Mouse (Mus musculus) forebrain, embryonic 12.5 days (tissue): ENCODE results near the gene Ubiad1. TPM values are rescaled to one million over a fixed set of nuclear protein-coding genes. Genes with fewer than 3 reads are reported as not detected.
A peak's percentile ranks its signal among the peaks of the same experiment; 100 is the strongest.

Experiments used
- ATAC-seq: fragments of 200-750 bp; cut with Nextera tagmentation; 2 replicates; pipeline ENCODE4 v1.8.0; 2017; ENCODE audit warnings: moderate TSS enrichment; ENCODE audit not compliant: low FRiP score
- H3K27ac ChIP-seq: fragments of 300-500 bp; sonication (generic); 2 replicates; pipeline ENCODE4 v1.5.1; 2016; ENCODE audit warnings: mild to moderate bottlenecking
- H3K27me3 ChIP-seq: fragments of 300-500 bp; sonication (generic); 2 replicates; pipeline ENCODE4 v1.6.1; 2016; ENCODE audit warnings: mild to moderate bottlenecking
- H3K36me3 ChIP-seq: fragments of 300-500 bp; sonication (generic); replicated peaks from 2 replicates; pipeline ENCODE4 v1.6.1; 2016; ENCODE audit warnings: mild to moderate bottlenecking
- H3K4me1 ChIP-seq: fragments of 300-500 bp; sonication (generic); 2 replicates; pipeline ENCODE4 v1.6.1; 2016
- H3K4me2 ChIP-seq: fragments of 300-500 bp; sonication (generic); 2 replicates; pipeline ENCODE4 v1.6.1; 2016; ENCODE audit warnings: mild to moderate bottlenecking, moderate library complexity
- H3K4me3 ChIP-seq: fragments of 300-500 bp; sonication (generic); replicated peaks from 2 replicates; pipeline ENCODE4 v1.5.1; 2016; ENCODE audit warnings: mild to moderate bottlenecking
- H3K9ac ChIP-seq: fragments of 300-500 bp; sonication (generic); 2 replicates; pipeline ENCODE4 v1.6.1; 2016; ENCODE audit warnings: mild to moderate bottlenecking
- H3K9me3 ChIP-seq: fragments of 300-500 bp; sonication (generic); 2 replicates; pipeline ENCODE4 v1.6.1; 2016
- WGBS: fragments of 180-500 bp; shearing (Covaris S2); methylation state at CpG from one replicate; pipeline ENCODE4 v1.1.7; 2016; 5-methylcytosine and 5-hydroxymethylcytosine counted together
- polyA plus RNA-seq: library from polyadenylated mRNA; unstranded; fragments of >200 nt; fragmentation: Nextera tagmentation; extraction: Ambion mirVana; gene quantifications from 2 replicates; pipeline ENCODE4 v1.2.1, GENCODE M21; 2016

Ubiad1 gene
- polyA plus RNA-seq, 1 experiment from 2014 or later = 19.1 TPM

DNA sequence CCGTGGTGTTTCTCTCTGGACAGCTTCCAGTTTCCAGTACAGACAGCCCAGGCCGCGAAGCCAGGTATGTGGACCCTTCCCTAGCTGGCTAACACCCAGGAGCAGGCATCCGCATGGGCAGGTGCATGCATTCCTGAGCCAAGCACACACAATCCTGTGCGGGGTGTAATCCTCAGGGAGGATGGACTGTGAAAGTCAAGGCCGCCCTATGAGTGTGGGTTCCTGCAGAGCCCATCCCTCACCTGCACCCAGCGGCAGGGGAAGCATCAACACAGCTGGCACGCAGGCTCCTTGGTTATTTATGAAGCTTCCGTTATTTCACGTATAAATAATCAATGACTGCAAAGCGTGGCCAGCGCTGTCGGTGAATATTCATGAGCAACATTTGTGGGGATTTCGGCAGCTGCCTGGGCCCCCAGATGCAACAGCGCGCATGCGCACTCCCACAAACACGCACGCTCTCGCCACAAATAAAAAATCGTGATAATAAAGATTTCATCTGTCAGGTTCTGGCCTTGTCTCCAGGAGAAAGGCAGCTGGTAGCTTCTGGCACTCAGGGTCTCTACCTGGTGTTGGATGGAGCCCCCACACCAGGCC lies 52.8 kb downstream of the Ubiad1 start:
- ATAC-seq = no peak
- no peak overlapping the region; the same call in 1 of the 2 replicates for H3K4me2 ChIP-seq
- H3K9me3 ChIP-seq = 0 out of 2 replicates have a peak, but pooled peaks cover 3% of the 10 kb centered on the region
- no peak overlapping the region for H3K27ac ChIP-seq
- peaks cover 14% of the 10 kb centered on the region; the same call in 1 of the 2 replicates for H3K27me3 ChIP-seq
- 68% methylated on average over 21 of the region's 21 CpGs for WGBS
- H3K9ac ChIP-seq = no peak overlapping the region
- no peak overlapping the region for H3K4me3 ChIP-seq
- H3K36me3 ChIP-seq = no peaks in the 10 kb centered on the region
- peaks cover 26% of the 10 kb centered on the region for H3K4me1 ChIP-seq

GRCm38 (mm10) chr4:148389635-148390034 lies 54.9 kb downstream of the Ubiad1 start:
- Histone ChIP-seq H3K27ac (no peak overlapping the region), H3K27me3 (peaks cover 14% of the 10 kb centered on the region; the same call in 1 of the 2 replicates), H3K9me3 (0 out of 2 replicates have a peak, but pooled peaks cover 3% of the 10 kb centered on the region), H3K36me3 (no peaks in the 10 kb centered on the region), H3K4me1 (peaks cover 47% of the 10 kb centered on the region), H3K9ac (no peak overlapping the region), H3K4me3 (no peak overlapping the region), H3K4me2 (no peak overlapping the region)
- ATAC-seq = no peak
- 64% methylated on average over 7 of the region's 7 CpGs for WGBS

- H3K27ac ChIP-seq = no peak overlapping the region
- no peak for ATAC-seq
- peaks cover 53% of the 10 kb centered on the region for H3K4me1 ChIP-seq
- H3K9me3 ChIP-seq = 0 out of 2 replicates have a peak, but pooled peaks cover 3% of the 10 kb centered on the region
- H3K4me3 ChIP-seq = no peak overlapping the region
- H3K4me2 ChIP-seq = no peak overlapping the region
- no peaks in the 10 kb centered on the region for H3K36me3 ChIP-seq
- peaks cover 9% of the 10 kb centered on the region; the same call in 1 of the 2 replicates for H3K27me3 ChIP-seq
- no peak overlapping the region for H3K9ac ChIP-seq
- 69% methylated on average over 6 of the region's 6 CpGs for whole genome bisulfite sequencing
Measured at GRCm38 (mm10) chr4:148389047-148389446, 55.5 kb downstream of the Ubiad1 start.

DNA sequence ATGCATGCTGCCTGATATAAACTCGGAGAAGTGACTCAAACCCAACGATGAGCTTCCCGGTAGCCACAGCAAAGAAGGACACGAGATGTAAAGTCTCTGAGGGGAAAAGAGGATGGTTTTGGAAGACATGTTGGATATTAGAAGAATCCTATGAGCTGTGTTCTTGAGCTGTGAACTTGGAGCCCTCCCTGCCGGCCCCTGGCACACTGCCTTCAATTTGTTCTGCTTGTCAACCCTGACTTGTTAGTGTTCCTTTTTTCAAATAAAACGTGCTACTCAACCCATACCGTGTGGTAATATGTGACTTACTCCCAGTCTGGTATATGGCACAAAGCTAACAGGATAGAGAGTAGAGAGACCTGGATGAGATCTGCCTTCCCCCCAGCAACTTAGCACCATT lies 59.3 kb downstream of the Ubiad1 start:
- WGBS = 79% methylated on average over 7 of the region's 7 CpGs
- Histone ChIP-seq H3K9me3 (0 out of 2 replicates have a peak, but pooled peaks cover 3% of the 10 kb centered on the region), H3K9ac (no peak overlapping the region), H3K27me3 (0 out of 2 replicates have a peak, but pooled peaks cover 8% of the 10 kb centered on the region), H3K4me2 (no peak overlapping the region), H3K4me1 (peaks cover 45% of the 10 kb centered on the region), H3K27ac (peak overlapping the region; percentile 86), H3K4me3 (no peak overlapping the region), H3K36me3 (no peaks in the 10 kb centered on the region)
- ATAC-seq = no peak

Other genes starting within 250 kb of the Ubiad1 start
- 4.8 and 4.9 TPM in 2 replicates for gene Disp3, start 156.8 kb downstream of the Ubiad1 start, polyA plus RNA-seq
- 31.2 and 35.1 TPM in 2 replicates for gene Mtor, start 3.8 kb upstream of the Ubiad1 start, polyA plus RNA-seq
- gene Angptl7, start 55.7 kb upstream of the Ubiad1 start, polyA plus RNA-seq = 0.29 and 0.51 TPM in 2 replicates
- 102 and 105 TPM in 2 replicates for gene Exosc10, start 113.7 kb upstream of the Ubiad1 start, polyA plus RNA-seq
- 163 and 166 TPM in 2 replicates for gene Srm, start 146.7 kb upstream of the Ubiad1 start, polyA plus RNA-seq
- gene Masp2, start 157.8 kb upstream of the Ubiad1 start, polyA plus RNA-seq = 0.27 and 0.50 TPM in 2 replicates
- gene Tardbp, start 182.2 kb upstream of the Ubiad1 start, polyA plus RNA-seq = 447 and 449 TPM in 2 replicates
- gene Gm572, start 198.5 kb upstream of the Ubiad1 start, polyA plus RNA-seq = not detected in 2 replicates